Mouse (Mus musculus) left cerebral cortex, adult 2 months (tissue): ENCODE results near the gene 2010003K11Rik. TPM values are rescaled to one million over a fixed set of nuclear protein-coding genes. Genes with fewer than 3 reads are reported as not detected.

ENCODE experiments used
- DNase-seq, 2 experiments: peaks; one replicate each; pipeline ENCODE4 v3.0.0; 2021 to 2022; ENCODE audit warnings: low spot score in 2 of 2, mixed read lengths in 1 of 2; ENCODE audit errors: extremely low spot score in 1 of 2
- H3K27ac ChIP-seq: fragments of 200-600 bp; 2 replicates; pipeline ENCODE4 v1.8.1; 2022
- H3K4me3 ChIP-seq: fragments of 200-600 bp; 2 replicates; pipeline ENCODE4 v1.8.1; 2022
- CTCF ChIP-seq: fragments of 200-600 bp; IDR thresholded peaks from 2 replicates; pipeline ENCODE4 v1.8.1; 2022; ENCODE audit warnings: antibody characterized with exemption, mild to moderate bottlenecking, moderate library complexity
- intact Hi-C: fragments of 180-260 bp; cut with DNase I; formaldehyde crosslinking; loops from one replicate; pipeline ENCODE4 v1.15.1; 2025
- total RNA-seq, 2 experiments: library from RNA; stranded (reverse); gene quantifications; 2 replicates each; pipeline ENCODE4 v1.2.3; 2021

2010003K11Rik gene
- total RNA-seq, 2 experiments from 2014 or later: not detected

- Histone ChIP-seq H3K27ac (no peak overlapping the region), H3K4me3 (no peak overlapping the region)
- no peak for TF ChIP-seq CTCF
- DNase-seq: no peak
- intact Hi-C loops: no loop called here
These were observed 47.3 kb downstream of the 2010003K11Rik start for GRCm38 (mm10) chr19:4451098-4451497.

GRCm38 (mm10) chr19:4450666-4451065, 47.7 kb downstream of the 2010003K11Rik start:
- no peak for TF ChIP-seq CTCF
- DNase-seq: no peak
- intact Hi-C loops: no loop called here
- no peak overlapping the region for H3K4me3 ChIP-seq
- H3K27ac ChIP-seq: no peak overlapping the region

- intact Hi-C loops: no loop called here
- Histone ChIP-seq H3K4me3 (no peak overlapping the region), H3K27ac (no peak overlapping the region)
- no peak for TF ChIP-seq CTCF
- no peak for DNase-seq
These were observed 49.2 kb downstream of the 2010003K11Rik start for GRCm38 (mm10) chr19:4449230-4449629.

- intact Hi-C loops: no loop called here
- H3K27ac ChIP-seq: no peak overlapping the region
- DNase-seq: no peak
- H3K4me3 ChIP-seq: no peak overlapping the region
- TF ChIP-seq CTCF: no peak
These were observed 50.9 kb downstream of the 2010003K11Rik start for GRCm38 (mm10) chr19:4447445-4447844.

Other genes starting within 250 kb of the 2010003K11Rik start
- 10 to 100 TPM; 60.9 to 72.6 TPM for gene Ssh3, start 229.4 kb downstream of the 2010003K11Rik start, total RNA-seq
- gene Ankrd13d, start 215.4 kb downstream of the 2010003K11Rik start, total RNA-seq: 10 to 100 TPM; 68.7 to 75.0 TPM
- 100 to 1,000 TPM; 236 to 248 TPM for gene Grk2, start 192.4 kb downstream of the 2010003K11Rik start, total RNA-seq
- 10 to 100 TPM; 73.2 to 92.3 TPM for gene Kdm2a, start 100.3 kb downstream of the 2010003K11Rik start, total RNA-seq
- gene Rhod, start 59.2 kb downstream of the 2010003K11Rik start, total RNA-seq: 1 to 10 TPM in 1 of 2 experiments, under 1 TPM in 1; 0.75 to 1.2 TPM
- gene Syt12, start 21.1 kb downstream of the 2010003K11Rik start, total RNA-seq: 10 to 100 TPM; 36.8 to 39.8 TPM
- gene Pcx, start 11.9 kb upstream of the 2010003K11Rik start, total RNA-seq: 10 to 100 TPM; 63.2 to 72.1 TPM
- gene Lrfn4, start 117.1 kb upstream of the 2010003K11Rik start, total RNA-seq: 10 to 100 TPM; 41.2 to 44.9 TPM
- gene Rce1, start 127.1 kb upstream of the 2010003K11Rik start, total RNA-seq: 10 to 100 TPM; 26.4 to 30.6 TPM
- 1 to 10 TPM; 1.5 to 1.6 TPM for gene Gm960, start 200.1 kb upstream of the 2010003K11Rik start, total RNA-seq
- 100 to 1,000 TPM; 561 to 597 TPM for gene Sptbn2, start 212.6 kb upstream of the 2010003K11Rik start, total RNA-seq